Mouse (Mus musculus): ENCODE measurements around the gene Lpcat3.
"Not testable (repeated sequence)": the region's sequence is repeated elsewhere in the genome, so short reads cannot be mapped to it uniquely, and the experiment has no call there.

Lpcat3 gene

GRCm38 (mm10) chr6:124676171-124676570 is 13.3 kb downstream of the Lpcat3 start:
- DNase-seq (ENCODE audit: extremely low read depth, low read depth, low spot score), result no peak

GRCm38 (mm10) chr6:124678769-124679168 is 15.9 kb downstream of the Lpcat3 start:
- no peak for DNase-seq (ENCODE audit: extremely low read depth, low read depth, low spot score)

- DNase-seq (ENCODE audit: extremely low read depth, low read depth, low spot score), result no peak
These were observed 16.7 kb downstream of the Lpcat3 start for GRCm38 (mm10) chr6:124679486-124679885.

- not testable (repeated sequence) for DNase-seq (ENCODE audit: extremely low read depth, low read depth, low spot score)
These were observed 19.5 kb downstream of the Lpcat3 start for GRCm38 (mm10) chr6:124682291-124682690.

GRCm38 (mm10) chr6:124683591-124684417 is 21.0 kb downstream of the Lpcat3 start:
- peak; percentile 84 for DNase-seq (ENCODE audit: extremely low read depth, low read depth, low spot score)

- DNase-seq (ENCODE audit: extremely low read depth, low read depth, low spot score), result no peak
These were observed 23.0 kb downstream of the Lpcat3 start for GRCm38 (mm10) chr6:124685606-124686386.

- DNase-seq (ENCODE audit: extremely low read depth, low read depth, low spot score), result not testable (repeated sequence)
These were observed 23.8 kb downstream of the Lpcat3 start for GRCm38 (mm10) chr6:124686644-124687043.

- DNase-seq (ENCODE audit: extremely low read depth, low read depth, low spot score), result no peak
These were observed 25.4 kb downstream of the Lpcat3 start for GRCm38 (mm10) chr6:124688151-124688758.

- no peak for DNase-seq (ENCODE audit: extremely low read depth, low read depth, low spot score)
These were observed 26.2 kb downstream of the Lpcat3 start for GRCm38 (mm10) chr6:124689011-124689410.

GRCm38 (mm10) chr6:124690517-124690916 is 27.7 kb downstream of the Lpcat3 start:
- no peak for DNase-seq (ENCODE audit: extremely low read depth, low read depth, low spot score)

GRCm38 (mm10) chr6:124693243-124693981 is 30.6 kb downstream of the Lpcat3 start:
- no peak for DNase-seq (ENCODE audit: extremely low read depth, low read depth, low spot score)

GRCm38 (mm10) chr6:124694166-124694955 is 31.5 kb downstream of the Lpcat3 start:
- DNase-seq (ENCODE audit: extremely low read depth, low read depth, low spot score), result no peak

- DNase-seq (ENCODE audit: extremely low read depth, low read depth, low spot score), result no peak
These were observed 33.8 kb downstream of the Lpcat3 start for GRCm38 (mm10) chr6:124696441-124697150.

- DNase-seq (ENCODE audit: extremely low read depth, low read depth, low spot score), result no peak
These were observed 35.9 kb downstream of the Lpcat3 start for GRCm38 (mm10) chr6:124698751-124699150.

GRCm38 (mm10) chr6:124699366-124699765 is 36.5 kb downstream of the Lpcat3 start:
- DNase-seq (ENCODE audit: extremely low read depth, low read depth, low spot score), result no peak

- peak; percentile 73 for DNase-seq (ENCODE audit: extremely low read depth, low read depth, low spot score)
These were observed 37.3 kb downstream of the Lpcat3 start for GRCm38 (mm10) chr6:124699962-124700610.

GRCm38 (mm10) chr6:124701338-124701737 is 38.5 kb downstream of the Lpcat3 start:
- no peak for DNase-seq (ENCODE audit: extremely low read depth, low read depth, low spot score)

GRCm38 (mm10) chr6:124702102-124702783 is 39.4 kb downstream of the Lpcat3 start:
- no peak for DNase-seq (ENCODE audit: extremely low read depth, low read depth, low spot score)

GRCm38 (mm10) chr6:124702784-124703103 is 39.9 kb downstream of the Lpcat3 start:
- DNase-seq (ENCODE audit: extremely low read depth, low read depth, low spot score), result no peak

Measured in fat pad, adult 2 months (tissue).